Mouse (Mus musculus): ENCODE data around the gene Mgat4e. TPM values are rescaled to one million over a fixed set of nuclear protein-coding genes. Genes with fewer than 3 reads are reported as not detected.
"Not testable (repeated sequence)": the region's sequence is repeated elsewhere in the genome, so short reads cannot be mapped to it uniquely, and the experiment has no call there.

Mgat4e gene
- polyA plus RNA-seq, 1 experiment, result not detected

- no peak overlapping the region for H3K27ac ChIP-seq (ENCODE audit: insufficient read depth, low read length)
- WGBS, result 78% methylated on average over 4 of the region's 4 CpGs
- H3K4me1 ChIP-seq (ENCODE audit: control insufficient read depth, insufficient read depth, insufficient read length), result peaks cover 4% of the 10 kb centered on the region; the same call in 1 of the 2 replicates
- no peaks in the 10 kb centered on the region for H3K36me3 ChIP-seq (ENCODE audit: control insufficient read depth, insufficient read depth, low read length)
- no peak for DNase-seq (ENCODE audit: low read depth in 1 of 2, low spot score in 2 of 2)
- H3K4me3 ChIP-seq (ENCODE audit: extremely low read depth, insufficient read depth, insufficient read length), result no peak overlapping the region
- TF ChIP-seq POLR2A (IDR thresholded peaks at IDR 0.05; ENCODE audit: low read depth, low read length) (no peak), CTCF (IDR thresholded peaks at IDR 0.05; ENCODE audit: extremely low read depth, insufficient read depth, insufficient read length, insufficient replicate concordance) (no peak)
- H3K27me3 ChIP-seq (ENCODE audit: control insufficient read depth, insufficient read depth, low read length), result 0 out of 2 replicates have a peak, but pooled peaks cover 2% of the 10 kb centered on the region
Measured at GRCm38 (mm10) chr1:134548231-134548630, 1.3 kb downstream of the Mgat4e start.

- no peak for DNase-seq (ENCODE audit: low read depth in 1 of 2, low spot score in 2 of 2)
- Histone ChIP-seq H3K27me3 (ENCODE audit: control insufficient read depth, insufficient read depth, low read length) (no peaks in the 10 kb centered on the region), H3K27ac (ENCODE audit: insufficient read depth, low read length) (no peak overlapping the region), H3K36me3 (ENCODE audit: control insufficient read depth, insufficient read depth, low read length) (no peaks in the 10 kb centered on the region), H3K4me1 (ENCODE audit: control insufficient read depth, insufficient read depth, insufficient read length) (no peaks in the 10 kb centered on the region), H3K4me3 (ENCODE audit: extremely low read depth, insufficient read depth, insufficient read length) (no peak overlapping the region)
- TF ChIP-seq POLR2A (IDR thresholded peaks at IDR 0.05; ENCODE audit: low read depth, low read length), result no peak
- TF ChIP-seq CTCF (IDR thresholded peaks at IDR 0.05; ENCODE audit: extremely low read depth, insufficient read depth, insufficient read length, insufficient replicate concordance), result no peak
- WGBS, result 94% methylated on average over 10 of the region's 10 CpGs
Measured at GRCm38 (mm10) chr1:134540610-134541009, 8.9 kb downstream of the Mgat4e start.

- Histone ChIP-seq H3K27me3 (ENCODE audit: control insufficient read depth, insufficient read depth, low read length) (no peaks in the 10 kb centered on the region), H3K4me3 (ENCODE audit: extremely low read depth, insufficient read depth, insufficient read length) (no peak overlapping the region), H3K4me1 (ENCODE audit: control insufficient read depth, insufficient read depth, insufficient read length) (no peaks in the 10 kb centered on the region), H3K27ac (ENCODE audit: insufficient read depth, low read length) (no peak overlapping the region), H3K36me3 (ENCODE audit: control insufficient read depth, insufficient read depth, low read length) (no peaks in the 10 kb centered on the region)
- TF ChIP-seq POLR2A (IDR thresholded peaks at IDR 0.05; ENCODE audit: low read depth, low read length) (no peak), CTCF (IDR thresholded peaks at IDR 0.05; ENCODE audit: extremely low read depth, insufficient read depth, insufficient read length, insufficient replicate concordance) (no peak)
- DNase-seq (ENCODE audit: low read depth in 1 of 2, low spot score in 2 of 2), result no peak
- whole genome bisulfite sequencing, result 77% methylated on average over 3 of the region's 3 CpGs
Measured at GRCm38 (mm10) chr1:134535513-134535912, 14.0 kb downstream of the Mgat4e start.

DNA sequence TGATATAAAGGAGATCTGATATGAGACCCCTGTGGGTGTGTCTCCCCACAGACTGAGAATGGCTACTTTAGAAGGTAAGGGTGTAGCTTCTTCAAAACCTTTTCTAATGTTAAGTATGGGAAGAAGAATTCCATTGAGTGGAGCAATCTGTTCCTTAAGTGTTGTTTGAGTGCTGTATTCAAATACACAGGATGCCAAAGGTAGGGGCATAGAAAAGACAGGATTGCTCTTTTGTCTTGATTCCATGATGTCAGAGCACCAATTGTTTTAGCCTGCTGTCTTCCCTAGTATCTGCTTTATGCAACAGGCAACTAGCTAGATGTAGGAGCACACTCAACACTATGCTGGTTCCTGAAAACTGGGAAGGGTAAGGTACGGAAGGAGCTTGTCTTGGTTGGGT, 14.4 kb downstream of the Mgat4e start:
- 100% methylated on average over 1 of the region's 1 CpGs for WGBS
- Histone ChIP-seq H3K27me3 (ENCODE audit: control insufficient read depth, insufficient read depth, low read length) (no peaks in the 10 kb centered on the region), H3K4me3 (ENCODE audit: extremely low read depth, insufficient read depth, insufficient read length) (no peak overlapping the region), H3K4me1 (ENCODE audit: control insufficient read depth, insufficient read depth, insufficient read length) (no peaks in the 10 kb centered on the region), H3K27ac (ENCODE audit: insufficient read depth, low read length) (no peak overlapping the region), H3K36me3 (ENCODE audit: control insufficient read depth, insufficient read depth, low read length) (no peaks in the 10 kb centered on the region)
- no peak for DNase-seq (ENCODE audit: low read depth in 1 of 2, low spot score in 2 of 2)
- TF ChIP-seq POLR2A (IDR thresholded peaks at IDR 0.05; ENCODE audit: low read depth, low read length), result no peak
- no peak for TF ChIP-seq CTCF (IDR thresholded peaks at IDR 0.05; ENCODE audit: extremely low read depth, insufficient read depth, insufficient read length, insufficient replicate concordance)

- WGBS, result 95% methylated on average over 10 of the region's 10 CpGs
Measured at GRCm38 (mm10) chr1:134533710-134534109, 15.8 kb downstream of the Mgat4e start.

GRCm38 (mm10) chr1:134530618-134531017, 18.9 kb downstream of the Mgat4e start:
- no peak for TF ChIP-seq CTCF (IDR thresholded peaks at IDR 0.05; ENCODE audit: extremely low read depth, insufficient read depth, insufficient read length, insufficient replicate concordance)
- TF ChIP-seq POLR2A (IDR thresholded peaks at IDR 0.05; ENCODE audit: low read depth, low read length), result no peak
- WGBS, result 87% methylated on average over 6 of the region's 6 CpGs
- no peaks in the 10 kb centered on the region for H3K4me1 ChIP-seq (ENCODE audit: control insufficient read depth, insufficient read depth, insufficient read length)

More at GRCm38 (mm10) chr1:134533710-134534109, 15.8 kb downstream of the Mgat4e start:
- H3K27me3 ChIP-seq (ENCODE audit: control insufficient read depth, insufficient read depth, low read length); H3K27ac ChIP-seq (ENCODE audit: insufficient read depth, low read length); H3K36me3 ChIP-seq (ENCODE audit: control insufficient read depth, insufficient read depth, low read length); H3K4me1 ChIP-seq (ENCODE audit: control insufficient read depth, insufficient read depth, insufficient read length); DNase-seq (ENCODE audit: low read depth in 1 of 2, low spot score in 2 of 2); H3K4me3 ChIP-seq (ENCODE audit: extremely low read depth, insufficient read depth, insufficient read length): not testable (repeated sequence)

GRCm38 (mm10) chr1:134526752-134527151, 22.7 kb downstream of the Mgat4e start:
- no peak for DNase-seq (ENCODE audit: low read depth in 1 of 2, low spot score in 2 of 2)
- no peaks in the 10 kb centered on the region for H3K4me1 ChIP-seq (ENCODE audit: control insufficient read depth, insufficient read depth, insufficient read length)
- no peak overlapping the region for H3K4me3 ChIP-seq (ENCODE audit: extremely low read depth, insufficient read depth, insufficient read length)
- WGBS, result 81% methylated on average over 6 of the region's 6 CpGs
- H3K36me3 ChIP-seq (ENCODE audit: control insufficient read depth, insufficient read depth, low read length), result no peaks in the 10 kb centered on the region
- no peak overlapping the region for H3K27ac ChIP-seq (ENCODE audit: insufficient read depth, low read length)
- no peaks in the 10 kb centered on the region for H3K27me3 ChIP-seq (ENCODE audit: control insufficient read depth, insufficient read depth, low read length)
- TF ChIP-seq CTCF (IDR thresholded peaks at IDR 0.05; ENCODE audit: extremely low read depth, insufficient read depth, insufficient read length, insufficient replicate concordance), result no peak
- TF ChIP-seq POLR2A (IDR thresholded peaks at IDR 0.05; ENCODE audit: low read depth, low read length), result no peak

More at GRCm38 (mm10) chr1:134530618-134531017, 18.9 kb downstream of the Mgat4e start:
- no peaks in the 10 kb centered on the region for H3K36me3 ChIP-seq (ENCODE audit: control insufficient read depth, insufficient read depth, low read length)
- no peak overlapping the region for H3K4me3 ChIP-seq (ENCODE audit: extremely low read depth, insufficient read depth, insufficient read length)
- no peaks in the 10 kb centered on the region for H3K27me3 ChIP-seq (ENCODE audit: control insufficient read depth, insufficient read depth, low read length)
- no peak for DNase-seq (ENCODE audit: low read depth in 1 of 2, low spot score in 2 of 2)
- H3K27ac ChIP-seq (ENCODE audit: insufficient read depth, low read length), result no peak overlapping the region
